Mouse (Mus musculus) kidney, adult 2 months (tissue): ENCODE measurements around the gene Rad51b. TPM values are rescaled to one million over a fixed set of nuclear protein-coding genes. Genes with fewer than 3 reads are reported as not detected.

Source experiments
- DNase-seq: peaks from one replicate; pipeline ENCODE4 v3.0.0; 2021
- H3K27ac ChIP-seq: fragments of 200-500 bp; 2 replicates; pipeline ENCODE4 v1.5.1; 2012; ENCODE audit warnings: low read depth, low read length, control low read depth, inconsistent platforms; ENCODE audit not compliant: insufficient read depth
- H3K27me3 ChIP-seq: fragments of 200-500 bp; replicated peaks from 2 replicates; pipeline ENCODE4 v1.6.1; 2012; ENCODE audit warnings: mild to moderate bottlenecking, moderate library complexity, low read length, inconsistent platforms; ENCODE audit not compliant: control insufficient read depth, insufficient read depth
- H3K36me3 ChIP-seq: fragments of 200-500 bp; 2 replicates; pipeline ENCODE4 v1.6.1; 2012; ENCODE audit warnings: mild to moderate bottlenecking, moderate library complexity, low read length, inconsistent platforms; ENCODE audit not compliant: control insufficient read depth, insufficient read depth
- H3K4me1 ChIP-seq: fragments of 200-500 bp; 2 replicates; pipeline ENCODE4 v1.6.1; 2011; ENCODE audit warnings: low read length; ENCODE audit not compliant: control insufficient read depth, insufficient read depth
- H3K4me3 ChIP-seq: fragments of 200-500 bp; 2 replicates; pipeline ENCODE4 v1.5.1; 2011; ENCODE audit warnings: mild to moderate bottlenecking, low read depth, low read length, control low read depth; ENCODE audit not compliant: insufficient read depth
- CTCF ChIP-seq: fragments of 200-500 bp; conservative IDR thresholded peaks from 2 replicates; pipeline ENCODE4 v1.5.1; 2011; ENCODE audit warnings: low read depth, mild to moderate bottlenecking, control low read depth, low read length, moderate library complexity, mixed read lengths; ENCODE audit not compliant: insufficient read depth, insufficient read length
- POLR2A ChIP-seq: fragments of 200-500 bp; IDR thresholded peaks from one replicate; pipeline ENCODE4 v1.6.1; 2011; ENCODE audit warnings: low read depth, low read length, control low read depth
- WGBS: fragments of 180-500 bp; shearing (Covaris S2); methylation state at CpG from one replicate; pipeline ENCODE4 v1.1.7; 2018; 5-methylcytosine and 5-hydroxymethylcytosine counted together
- polyA plus RNA-seq: library from polyadenylated mRNA; depleted of rRNA; stranded (reverse); fragments of >200 nt; gene quantifications from 2 replicates; pipeline ENCODE4 v1.2.3, GENCODE M21; 2012

Gene Rad51b
- polyA plus RNA-seq, 1 experiment = 0.14 TPM

DNA sequence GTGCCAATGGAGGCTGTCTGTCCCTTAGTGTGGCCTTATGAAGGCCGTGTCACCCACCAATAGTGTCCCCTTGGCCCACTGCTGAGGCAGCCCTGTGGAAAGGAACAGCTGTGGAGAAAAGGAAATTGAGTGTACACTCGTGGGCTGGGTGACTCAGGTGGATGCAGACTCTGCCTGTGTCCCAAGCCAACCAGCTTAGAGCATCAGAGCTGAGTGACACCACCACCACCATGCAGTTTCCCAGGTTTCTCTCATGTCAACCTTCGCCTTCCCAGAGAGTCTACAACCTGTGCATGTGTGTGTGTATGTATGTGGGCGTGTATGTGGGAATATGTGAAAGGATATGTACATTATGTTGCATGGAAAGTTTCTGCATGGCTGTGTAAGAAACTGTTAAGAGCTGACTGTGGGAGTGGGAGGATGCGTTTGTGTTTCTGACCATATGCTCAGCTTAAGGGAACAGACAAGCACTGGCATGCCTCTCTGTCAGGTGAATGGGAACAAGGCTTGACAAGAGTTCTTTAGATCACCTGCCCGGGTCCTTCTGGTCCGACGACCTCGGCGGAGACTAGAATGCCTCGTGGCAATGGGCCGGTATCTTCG lies 17.5 kb upstream of the Rad51b start:
- TF ChIP-seq POLR2A (no peak), CTCF (no peak)
- Histone ChIP-seq H3K4me1 (no peaks in the 10 kb centered on the region), H3K27me3 (no peaks in the 10 kb centered on the region), H3K27ac (no peak overlapping the region), H3K4me3 (no peak overlapping the region), H3K36me3 (peaks cover 7% of the 10 kb centered on the region)
- no peak for DNase-seq
- whole genome bisulfite sequencing = 95% methylated on average over 13 of the region's 13 CpGs

DNA sequence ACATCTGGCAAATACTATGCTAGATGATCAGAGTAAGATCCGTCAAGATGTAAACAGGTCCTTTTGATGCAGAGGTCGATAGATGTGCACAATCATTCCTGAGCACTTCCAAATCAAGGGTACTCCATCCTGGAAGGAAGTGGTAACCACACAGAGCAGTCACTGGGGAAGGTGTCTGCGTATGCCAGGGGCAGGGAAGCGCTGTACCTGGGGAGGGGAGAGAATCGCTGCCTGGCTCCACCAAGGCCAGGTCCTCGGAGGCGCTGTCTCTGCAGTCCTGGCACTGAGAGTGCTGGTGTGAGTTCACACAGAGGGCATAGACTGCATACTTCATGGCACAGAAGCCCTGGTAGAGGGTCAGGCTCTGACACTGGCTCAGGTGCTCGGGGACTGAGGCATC lies 14.5 kb upstream of the Rad51b start:
- H3K27ac ChIP-seq = no peak overlapping the region
- peaks cover 10% of the 10 kb centered on the region for H3K36me3 ChIP-seq
- no peaks in the 10 kb centered on the region for H3K4me1 ChIP-seq
- no peaks in the 10 kb centered on the region for H3K27me3 ChIP-seq
- no peak overlapping the region for H3K4me3 ChIP-seq
- DNase-seq = no peak
- 93% methylated on average over 8 of the region's 8 CpGs for WGBS
- no peak for TF ChIP-seq CTCF
- no peak for TF ChIP-seq POLR2A

DNA sequence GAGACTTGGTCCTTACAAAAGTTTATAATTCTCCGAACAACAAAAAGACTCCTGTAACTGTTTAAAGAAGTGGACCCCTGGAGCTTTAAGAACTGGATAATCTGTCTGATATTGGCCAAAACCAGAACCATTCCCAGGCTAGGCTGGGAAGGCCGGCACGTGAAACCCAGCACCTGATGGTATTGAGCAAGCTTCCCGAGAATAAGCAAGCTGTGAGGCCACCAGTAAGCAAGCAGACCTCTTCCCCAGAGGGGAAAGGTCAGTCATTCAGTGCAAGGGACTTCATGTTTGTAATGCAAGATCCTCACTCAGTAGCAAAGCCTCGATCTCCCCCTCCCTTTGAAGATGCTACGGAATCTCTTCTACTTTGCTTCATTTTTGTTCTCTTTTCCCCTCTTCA lies 4.2 kb upstream of the Rad51b start:
- Histone ChIP-seq H3K4me1 (peaks cover 2% of the 10 kb centered on the region; the same call in 1 of the 2 replicates), H3K36me3 (peaks cover 2% of the 10 kb centered on the region; the same call in 1 of the 2 replicates), H3K4me3 (no peak overlapping the region), H3K27ac (peak overlapping the region; percentile 77), H3K27me3 (no peaks in the 10 kb centered on the region)
- DNase-seq = peak; percentile 31
- TF ChIP-seq POLR2A (no peak), CTCF (no peak)
- WGBS = 64% methylated on average over 6 of the region's 6 CpGs

DNA sequence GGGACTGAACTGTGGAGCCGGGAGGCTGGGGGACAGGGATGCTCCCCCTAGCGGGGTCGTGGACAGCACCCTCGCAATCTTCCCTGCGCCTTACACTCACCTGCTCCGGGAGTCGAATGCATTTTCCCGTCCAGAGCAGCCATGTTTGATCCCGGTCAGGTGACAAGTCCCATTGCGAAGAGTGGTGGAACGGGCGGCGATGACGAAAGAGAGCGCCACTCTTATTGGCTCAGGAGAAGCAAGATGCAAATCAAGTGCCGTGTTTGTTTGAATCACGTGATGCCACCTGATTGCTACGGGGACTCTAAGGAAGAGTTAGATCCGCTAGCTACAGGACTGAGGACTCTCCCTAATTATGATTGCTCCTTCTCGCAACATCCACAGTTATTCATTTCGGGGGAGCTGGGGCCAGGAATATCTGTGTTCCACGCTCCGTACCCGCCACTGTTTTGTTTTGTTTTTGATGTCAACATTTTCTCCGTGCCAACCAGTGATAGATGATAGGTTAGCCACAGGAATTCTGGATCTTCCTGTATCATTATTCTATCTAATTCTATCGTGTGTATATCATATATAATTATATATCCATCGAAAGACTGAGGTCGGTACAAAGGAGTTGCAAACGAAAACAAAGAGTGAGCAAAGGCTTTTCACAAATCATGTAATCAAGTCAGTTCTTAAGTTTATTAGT lies 811 bp upstream of the Rad51b start, which contains the start of gene Zfyve26:
Gene Zfyve26 (minus strand): TSS at position 179 of the 691 bp plus-strand sequence.
- peak within 1 kb of the TSS; percentile 91 for H3K4me3 ChIP-seq
- TF ChIP-seq CTCF = 0 out of 2 replicates have a peak, but pooled peaks have one; percentile 1
- peak; percentile 62 for TF ChIP-seq POLR2A
- H3K27me3 ChIP-seq = no peaks in the 10 kb centered on the region
- peak; percentile 98 for DNase-seq
- 1% methylated on average over 29 of the region's 29 CpGs for WGBS
- H3K4me1 ChIP-seq = peaks cover 2% of the 10 kb centered on the region; the same call in 1 of the 2 replicates
- H3K36me3 ChIP-seq = no peaks in the 10 kb centered on the region
- peak within 1 kb of the TSS; percentile 43 for H3K27ac ChIP-seq

DNA sequence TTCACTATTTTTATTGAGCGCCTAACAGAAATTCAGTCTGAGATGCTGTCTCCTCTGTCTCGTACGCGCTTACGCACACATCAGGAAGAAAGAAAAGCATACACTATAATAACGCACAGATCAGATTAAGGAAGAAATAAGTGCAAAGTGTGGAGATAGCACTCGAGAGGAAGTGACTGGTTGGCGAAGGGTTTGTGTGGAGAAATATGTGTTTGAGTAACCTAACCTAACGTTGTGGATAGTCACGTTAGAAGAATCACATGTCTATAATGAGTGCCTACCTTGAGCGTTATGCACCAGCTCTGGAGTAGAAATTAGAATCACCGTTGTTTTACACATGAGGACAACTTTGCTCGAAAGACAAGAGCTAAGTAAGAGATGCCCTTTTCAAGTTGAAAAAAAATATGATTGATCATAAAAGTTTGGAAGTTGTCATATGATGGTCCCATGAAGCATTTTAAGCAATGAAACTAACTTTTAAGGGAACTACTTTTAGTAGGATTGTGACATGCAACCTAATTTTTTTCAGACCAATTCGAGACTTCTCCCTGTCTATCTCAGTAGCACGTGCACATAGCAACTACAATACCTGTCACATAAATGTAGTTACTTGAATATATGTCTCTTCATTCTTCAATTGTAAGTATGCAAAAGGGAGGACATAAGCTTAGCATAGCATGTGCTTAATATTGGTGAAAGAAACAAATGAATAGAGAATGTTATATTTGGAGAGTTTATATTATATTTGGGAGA lies 978 bp downstream of the Rad51b start:
- no peak for DNase-seq
- no peak overlapping the region; the same call in 1 of the 2 replicates for H3K4me3 ChIP-seq
- no peaks in the 10 kb centered on the region for H3K36me3 ChIP-seq
- peaks cover 2% of the 10 kb centered on the region; the same call in 1 of the 2 replicates for H3K4me1 ChIP-seq
- no peaks in the 10 kb centered on the region for H3K27me3 ChIP-seq
- TF ChIP-seq CTCF (no peak), POLR2A (no peak)
- no peak overlapping the region for H3K27ac ChIP-seq
- WGBS = 11% methylated on average over 15 of the region's 15 CpGs

DNA sequence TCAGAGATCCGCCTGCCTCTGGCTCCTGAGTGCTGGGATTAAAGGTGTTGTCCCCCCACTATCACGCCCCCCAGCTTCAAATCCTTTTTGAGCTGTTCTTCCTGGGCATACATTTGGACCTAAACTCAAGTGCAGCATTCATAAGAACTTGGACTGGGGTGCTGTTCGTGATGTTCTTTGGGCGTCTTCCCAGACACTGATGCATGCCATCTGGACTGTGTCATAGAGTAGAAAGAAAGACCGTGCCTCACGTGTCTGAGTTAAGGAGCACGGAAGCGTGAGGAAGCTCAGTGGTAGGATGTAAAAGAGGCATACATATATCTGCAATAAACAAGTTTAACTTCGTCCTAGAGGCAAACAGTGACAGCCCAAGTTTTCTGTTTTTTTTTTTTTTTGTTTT lies 4.7 kb downstream of the Rad51b start:
- Histone ChIP-seq H3K4me3 (no peak overlapping the region), H3K36me3 (no peaks in the 10 kb centered on the region), H3K4me1 (no peaks in the 10 kb centered on the region), H3K27ac (no peak overlapping the region), H3K27me3 (no peaks in the 10 kb centered on the region)
- peak; percentile 37 for DNase-seq
- 75% methylated on average over 9 of the region's 9 CpGs for WGBS
- TF ChIP-seq POLR2A = no peak
- TF ChIP-seq CTCF = no peak

DNA sequence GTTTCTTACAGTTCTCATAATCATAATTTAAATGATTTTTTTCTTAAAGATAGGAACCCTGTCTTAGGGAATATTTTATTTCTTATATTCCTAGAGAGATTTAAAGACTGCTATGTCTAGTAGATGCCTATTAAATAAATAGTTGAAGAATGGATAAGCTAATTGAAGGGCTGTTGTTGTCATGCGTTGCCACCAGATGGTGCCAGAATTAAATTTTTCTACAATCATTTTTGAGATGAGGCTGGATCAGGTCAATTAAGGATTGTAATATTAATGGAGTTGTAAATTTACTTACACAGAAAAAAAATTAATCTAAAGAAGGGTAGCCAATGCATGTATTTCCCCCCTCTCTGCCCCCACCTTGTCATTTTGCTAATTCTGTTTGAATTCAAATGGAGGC lies 8.0 kb downstream of the Rad51b start:
- TF ChIP-seq CTCF (no peak), POLR2A (no peak)
- WGBS = 52% methylated on average over 1 of the region's 1 CpGs
- no peaks in the 10 kb centered on the region for H3K27me3 ChIP-seq
- no peak overlapping the region for H3K27ac ChIP-seq
- no peaks in the 10 kb centered on the region for H3K4me1 ChIP-seq
- DNase-seq = peak; percentile 8
- H3K36me3 ChIP-seq = no peaks in the 10 kb centered on the region
- no peak overlapping the region for H3K4me3 ChIP-seq
